Mouse (Mus musculus) CH12.LX (cell line): ENCODE measurements around the gene Dnm3.

Experiments
- CTCF ChIP-seq, 2 experiments: IDR thresholded peaks in 1 of 2; conservative IDR thresholded peaks in 1 of 2; 2 replicates each; pipeline ENCODE4 v1.5.1; 2011 to 2012; ENCODE audit warnings: low read depth in 2 of 2, low read length in 2 of 2, improper control_type of control experiment in 1 of 2, inconsistent platforms in 1 of 2, mild to moderate bottlenecking in 1 of 2, moderate library complexity in 1 of 2
- EP300 ChIP-seq: IDR thresholded peaks from 2 replicates; pipeline ENCODE4 v1.6.1; 2011; ENCODE audit warnings: low read length, improper control_type of control experiment
- TCF12 ChIP-seq: IDR thresholded peaks from 2 replicates; pipeline ENCODE4 v1.6.1; 2014; ENCODE audit warnings: low read depth, mild to moderate bottlenecking, inconsistent platforms, low read length, improper control_type of control experiment
- ZC3H11A ChIP-seq: IDR thresholded peaks from 2 replicates; pipeline ENCODE4 v1.6.1; 2012; ENCODE audit warnings: low read depth, mild to moderate bottlenecking, inconsistent platforms, low read length, improper control_type of control experiment
- ZMIZ1 ChIP-seq: IDR thresholded peaks from 2 replicates; pipeline ENCODE4 v1.6.1; 2012; ENCODE audit warnings: low read depth, mild to moderate bottlenecking, inconsistent platforms, low read length, improper control_type of control experiment

- TF ChIP-seq EP300 (no peak), CTCF (conservative IDR thresholded peaks at IDR 0.05 in 1 of 2, IDR thresholded peaks at IDR 0.05 in 1 of 2; ENCODE audit: low read depth in 2 of 2, low read length in 2 of 2) (no peak), ZMIZ1 (no peak), ZC3H11A (no peak), TCF12 (no peak)
Measured at GRCm38 (mm10) chr1:162017975-162018600, 459.7 kb downstream of the Dnm3 start.
